Mouse (Mus musculus) spleen, adult 10 weeks (tissue): ENCODE measurements around the gene Olfr748. TPM values are rescaled to one million over a fixed set of nuclear protein-coding genes. Genes with fewer than 3 reads are reported as not detected.

Experiments used
- polyA plus RNA-seq: library from polyadenylated mRNA; stranded (reverse); fragments of 350-450 nt; fragmentation: Illumina TruSeq; extraction: RNeasy Lipid Tissue Mini Kit (QIAGEN cat#74804); gene quantifications from one replicate; pipeline ENCODE4 v1.2.3, GENCODE M21; 2015; ENCODE audit warnings: low replicate concordance; ENCODE audit not compliant: insufficient read depth

Gene Olfr748
- polyA plus RNA-seq: not detected

GRCm38 (mm10) chr14:50707073-50707472 is at the start of gene Olfr748:
Olfr748 (plus strand) TSS chr14:50707373.

GRCm38 (mm10) chr14:50693106-50693505 is 14.1 kb upstream of the Olfr748 start, which contains the start of gene Olfr747:
Olfr747 (minus strand) TSS chr14:50693206.

DNA sequence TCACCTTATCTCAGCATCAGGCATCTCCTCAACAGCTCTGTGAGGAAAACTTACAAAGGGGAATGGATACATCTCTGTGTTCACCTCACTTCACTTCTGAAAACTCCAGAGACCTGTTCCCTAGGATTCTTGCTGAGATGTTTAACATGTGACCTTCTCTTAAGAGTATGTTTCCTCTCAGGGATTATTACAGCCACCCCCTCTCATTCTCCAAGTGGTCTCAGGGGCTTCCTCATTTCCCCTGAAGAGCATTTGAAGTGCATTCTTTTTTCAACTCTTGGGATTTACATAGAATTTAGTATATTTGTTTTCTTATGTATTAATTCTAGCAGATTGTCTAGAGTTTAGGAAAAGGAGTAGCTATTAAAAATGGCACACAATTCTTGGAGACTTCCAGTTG is 37.8 kb downstream of the Olfr748 start, which contains the start of gene Olfr749:
Gene Olfr749 (minus strand): TSS at position 101 of the 400 bp plus-strand sequence.

Other genes starting within 250 kb of the Olfr748 start
- not detected for gene Olfr741, start 234.6 kb upstream of the Olfr748 start, polyA plus RNA-seq
- not detected for gene Olfr742, start 203.8 kb upstream of the Olfr748 start, polyA plus RNA-seq
- gene Olfr743, start 185.5 kb upstream of the Olfr748 start, polyA plus RNA-seq: not detected
- gene Olfr744, start 92.5 kb upstream of the Olfr748 start, polyA plus RNA-seq: not detected
- gene Olfr745, start 68.0 kb upstream of the Olfr748 start, polyA plus RNA-seq: not detected
- not detected for gene Olfr746, start 60.3 kb upstream of the Olfr748 start, polyA plus RNA-seq
- gene Olfr747, start 14.2 kb upstream of the Olfr748 start, polyA plus RNA-seq: not detected
- gene Olfr749, start 37.7 kb downstream of the Olfr748 start, polyA plus RNA-seq: not detected
- gene Ttc5, start 78.1 kb downstream of the Olfr748 start, polyA plus RNA-seq: 70.2 TPM
- gene Ccnb1ip1, start 100.4 kb downstream of the Olfr748 start, polyA plus RNA-seq: not detected
- 122 TPM for gene Parp2, start 100.5 kb downstream of the Olfr748 start, polyA plus RNA-seq
- 58.6 TPM for gene Tep1, start 163.2 kb downstream of the Olfr748 start, polyA plus RNA-seq
- gene Klhl33, start 190.1 kb downstream of the Olfr748 start, polyA plus RNA-seq: 0.44 TPM
- gene Osgep, start 217.5 kb downstream of the Olfr748 start, polyA plus RNA-seq: 54.5 TPM
- gene Apex1, start 217.6 kb downstream of the Olfr748 start, polyA plus RNA-seq: 60.1 TPM
- gene Pip4p1, start 223.5 kb downstream of the Olfr748 start, polyA plus RNA-seq: 134 TPM
- 58.5 TPM for gene Pnp, start 223.7 kb downstream of the Olfr748 start, polyA plus RNA-seq
- gene Gm49342, start 237.1 kb downstream of the Olfr748 start, polyA plus RNA-seq: 76.0 TPM
- gene Pnp2, start 248.6 kb downstream of the Olfr748 start, polyA plus RNA-seq: 4.6 TPM